Mouse (Mus musculus) liver, postnatal 0 days (tissue): ENCODE measurements around the gene Akap17b.

ENCODE experiments used
- CTCF ChIP-seq: sonication (generic); IDR thresholded peaks from 2 replicates; pipeline ENCODE4 v1.5.1; 2016; ENCODE audit warnings: antibody characterized with exemption, low read depth
- EP300 ChIP-seq: IDR thresholded peaks from 2 replicates; pipeline ENCODE4 v1.6.1; 2016; ENCODE audit warnings: antibody characterized with exemption, low read depth, mild to moderate bottlenecking

- TF ChIP-seq CTCF (no peak), EP300 (no peak)
Measured at GRCm38 (mm10) chrX:36562079-36562478, 83.1 kb downstream of the Akap17b start.
